Mouse (Mus musculus): ENCODE data around the gene Smug1. TPM values are rescaled to one million over a fixed set of nuclear protein-coding genes. Genes with fewer than 3 reads are reported as not detected.
A peak's percentile ranks its signal among the peaks of the same experiment; 100 is the strongest.

The Smug1 gene
- total RNA-seq, 2 experiments from 2014 or later = 9.9 to 11.3 TPM

- no peak for DNase-seq
- intact Hi-C loops (cut with DNase I) = no loop called here
Observed at GRCm38 (mm10) chr15:103152890-103153610, 13.8 kb downstream of the Smug1 start.

GRCm38 (mm10) chr15:103152371-103152770 is 14.5 kb downstream of the Smug1 start:
- intact Hi-C loops (cut with DNase I) = no loop called here
- DNase-seq = no peak

- intact Hi-C loops (cut with DNase I) = no loop called here
- no peak for DNase-seq
Observed at GRCm38 (mm10) chr15:103147779-103148178, 19.1 kb downstream of the Smug1 start.

- intact Hi-C loops (cut with DNase I) = no loop called here
- no peak for DNase-seq
Observed at GRCm38 (mm10) chr15:103147422-103147690, 19.5 kb downstream of the Smug1 start.

GRCm38 (mm10) chr15:103146627-103147421 is 20.1 kb downstream of the Smug1 start:
- peak in 1 of 2 experiments; percentile 17 for DNase-seq

GRCm38 (mm10) chr15:103145635-103146299 is 21.1 kb downstream of the Smug1 start:
- no peak for DNase-seq
- intact Hi-C loops (cut with DNase I) = no loop called here

More at GRCm38 (mm10) chr15:103146627-103147421, 20.1 kb downstream of the Smug1 start:
- intact Hi-C loops (cut with DNase I) = no loop called here

GRCm38 (mm10) chr15:103144176-103144575 is 22.7 kb downstream of the Smug1 start:
- intact Hi-C loops (cut with DNase I) = no loop called here
- DNase-seq = no peak

- intact Hi-C loops (cut with DNase I) = no loop called here
Observed at GRCm38 (mm10) chr15:103135431-103135947, 31.4 kb downstream of the Smug1 start.

GRCm38 (mm10) chr15:103134277-103135086 is 32.4 kb downstream of the Smug1 start:
- DNase-seq = no peak
- intact Hi-C loops (cut with DNase I) = loop anchor here (5.0 kb wide), 1 partner anchor 33 kb away; the partner anchor contains the start of gene Smug1

More at GRCm38 (mm10) chr15:103135431-103135947, 31.4 kb downstream of the Smug1 start:
- DNase-seq = no peak

- DNase-seq = no peak
- intact Hi-C loops (cut with DNase I) = loop anchor here (5.0 kb wide), 1 partner anchor 34 kb away; the partner anchor contains the start of gene Smug1
Observed at GRCm38 (mm10) chr15:103133761-103134160, 33.1 kb downstream of the Smug1 start.

GRCm38 (mm10) chr15:103130729-103131128 is 36.2 kb downstream of the Smug1 start:
- intact Hi-C loops (cut with DNase I) = loop anchor here (5.0 kb wide), 1 partner anchor 37 kb away; the partner anchor contains the start of gene Smug1
- no peak for DNase-seq

GRCm38 (mm10) chr15:103129289-103129688 is 37.6 kb downstream of the Smug1 start:
- intact Hi-C loops (cut with DNase I) = no loop called here
- no peak for DNase-seq

GRCm38 (mm10) chr15:103128056-103128833 is 38.6 kb downstream of the Smug1 start:
- intact Hi-C loops (cut with DNase I) = no loop called here
- DNase-seq = no peak

- DNase-seq = peak in 1 of 2 experiments; percentile 39
- intact Hi-C loops (cut with DNase I) = no loop called here
Observed at GRCm38 (mm10) chr15:103125982-103126381, 40.9 kb downstream of the Smug1 start.

GRCm38 (mm10) chr15:103124254-103124653 is 42.6 kb downstream of the Smug1 start:
- DNase-seq = no peak

GRCm38 (mm10) chr15:103123343-103123742 is 43.5 kb downstream of the Smug1 start:
- intact Hi-C loops (cut with DNase I) = loop anchor here (2.0 kb wide), 1 partner anchor 137 kb away; no protein-coding TSS in a partner anchor
- DNase-seq = no peak

More at GRCm38 (mm10) chr15:103124254-103124653, 42.6 kb downstream of the Smug1 start:
- intact Hi-C loops (cut with DNase I) = no loop called here

- intact Hi-C loops (cut with DNase I) = loop anchor here (2.0 kb wide), 1 partner anchor 136 kb away; no protein-coding TSS in a partner anchor
- DNase-seq = no peak
Observed at GRCm38 (mm10) chr15:103122372-103122771, 44.5 kb downstream of the Smug1 start.

- intact Hi-C loops (cut with DNase I) = loop anchor here (2.0 kb wide), 1 partner anchor 109 kb away; no protein-coding TSS in a partner anchor
- DNase-seq = peak; percentile 39 to 54
Observed at GRCm38 (mm10) chr15:103121416-103121815, 45.5 kb downstream of the Smug1 start.

GRCm38 (mm10) chr15:103120594-103120993 is 46.3 kb downstream of the Smug1 start:
- intact Hi-C loops (cut with DNase I) = loop anchor here (2.0 kb wide), 1 partner anchor 108 kb away; no protein-coding TSS in a partner anchor
- no peak for DNase-seq

All from gastrocnemius, postnatal 36 days (tissue).